Mouse (Mus musculus): Measurements from ENCODE around the gene A630076J17Rik.

Gene A630076J17Rik

DNA sequence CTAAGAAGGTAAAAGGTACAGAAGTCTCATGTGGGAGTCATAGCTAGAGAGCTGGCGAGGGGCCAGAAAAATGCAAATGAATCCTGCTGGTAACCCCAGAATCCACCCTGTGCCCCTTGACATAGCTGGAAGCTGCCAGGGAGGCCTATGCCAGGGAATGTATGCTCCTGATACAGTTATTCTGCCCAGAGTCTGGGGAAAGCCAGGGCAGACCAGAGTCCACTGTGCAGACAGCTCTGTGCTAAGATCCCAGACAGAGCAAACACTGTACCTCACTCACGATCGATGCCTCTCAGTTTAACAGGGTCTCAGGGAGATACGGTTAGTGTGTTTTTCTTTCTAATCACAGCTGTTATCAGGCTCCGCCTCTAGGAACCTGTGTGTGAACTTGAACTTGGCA is 592 bp upstream of the A630076J17Rik start:
- DNase-seq (ENCODE audit: low read depth, low spot score): no peak

DNA sequence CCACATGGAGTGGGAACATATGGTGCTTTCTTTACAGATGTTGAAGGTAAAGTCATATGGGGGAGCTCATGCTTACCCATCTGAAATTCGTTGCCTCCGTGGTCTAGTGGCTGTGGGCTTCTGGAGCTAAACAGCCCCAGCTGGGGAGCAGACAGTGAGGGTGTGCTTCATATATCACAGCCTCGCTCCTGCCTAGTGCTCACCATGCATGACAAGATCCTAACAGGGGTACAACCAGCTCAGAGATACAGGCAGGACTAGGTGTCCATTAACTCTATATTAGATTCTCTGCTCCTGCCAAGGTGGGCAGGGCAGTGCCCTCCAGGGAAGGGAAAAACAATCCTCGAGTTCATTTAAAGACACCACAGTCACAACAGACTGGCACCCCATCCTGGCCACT is 788 bp downstream of the A630076J17Rik start:
- DNase-seq (ENCODE audit: low read depth, low spot score): no peak

GRCm38 (mm10) chr3:107233351-107233813 is 3.0 kb downstream of the A630076J17Rik start:
- peak; percentile 71 for DNase-seq (ENCODE audit: low read depth, low spot score)

- DNase-seq (ENCODE audit: low read depth, low spot score): no peak
These were observed 3.5 kb downstream of the A630076J17Rik start for GRCm38 (mm10) chr3:107233945-107234344.

GRCm38 (mm10) chr3:107238051-107238450 is 7.6 kb downstream of the A630076J17Rik start:
- no peak for DNase-seq (ENCODE audit: low read depth, low spot score)

DNA sequence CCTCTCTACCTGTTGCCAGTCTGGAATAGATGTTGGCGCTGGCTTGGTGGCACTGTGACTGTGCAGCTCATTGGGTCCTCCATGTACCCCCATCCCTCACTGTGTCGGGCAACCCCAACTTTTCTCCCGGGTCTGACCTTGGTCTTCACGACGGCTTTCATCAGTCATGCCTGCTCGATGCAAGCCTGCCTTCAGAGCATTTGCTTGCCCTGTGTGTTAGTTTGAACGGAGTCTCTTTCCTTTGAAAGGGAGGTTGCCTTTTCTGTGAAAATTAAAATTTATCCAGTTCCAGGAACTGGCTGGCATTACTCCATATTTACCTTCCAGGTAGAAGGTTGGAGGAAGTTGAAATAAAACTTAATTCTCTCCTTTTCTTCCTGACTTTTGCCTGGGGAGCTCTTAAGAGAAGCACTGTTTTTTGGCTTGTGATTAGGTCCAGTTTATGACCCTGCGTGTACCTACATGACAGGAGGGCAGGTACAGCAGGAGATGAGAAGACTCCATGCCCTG is 8.1 kb downstream of the A630076J17Rik start:
- DNase-seq (ENCODE audit: low read depth, low spot score): no peak

DNA sequence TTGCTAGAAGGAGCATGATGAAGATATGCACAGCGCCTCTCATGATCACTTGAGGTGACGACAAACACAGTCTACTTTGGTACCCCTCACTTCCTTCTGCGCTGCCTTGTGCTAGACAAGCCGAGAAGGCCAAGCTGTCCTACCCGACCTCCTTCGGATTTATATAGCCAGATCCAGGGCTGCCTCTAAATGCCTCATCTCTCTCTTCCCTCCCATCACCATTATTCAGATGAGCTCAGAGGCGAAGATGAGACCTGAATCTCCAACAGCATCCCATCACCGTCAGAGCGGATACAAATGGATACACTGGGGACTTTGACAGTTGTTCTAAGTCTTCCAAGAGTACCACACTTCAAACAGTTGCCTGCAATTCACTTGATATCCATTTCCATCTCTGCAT is 9.2 kb downstream of the A630076J17Rik start, which contains the start of gene Prok1:
Gene Prok1 (minus strand): TSS at position 101 of the 400 bp plus-strand sequence.
- no peak for DNase-seq (ENCODE audit: low read depth, low spot score)

- DNase-seq (ENCODE audit: low read depth, low spot score): no peak
These were observed 11.1 kb downstream of the A630076J17Rik start for GRCm38 (mm10) chr3:107241389-107242094.

GRCm38 (mm10) chr3:107246876-107247275 is 16.5 kb downstream of the A630076J17Rik start:
- no peak for DNase-seq (ENCODE audit: low read depth, low spot score)

GRCm38 (mm10) chr3:107249042-107249441 is 18.6 kb downstream of the A630076J17Rik start:
- DNase-seq (ENCODE audit: low read depth, low spot score): no peak

GRCm38 (mm10) chr3:107250320-107250719 is 19.9 kb downstream of the A630076J17Rik start:
- DNase-seq (ENCODE audit: low read depth, low spot score): no peak

- no peak for DNase-seq (ENCODE audit: low read depth, low spot score)
These were observed 21.6 kb downstream of the A630076J17Rik start for GRCm38 (mm10) chr3:107252035-107252434.

- DNase-seq (ENCODE audit: low read depth, low spot score): no peak
These were observed 23.5 kb downstream of the A630076J17Rik start for GRCm38 (mm10) chr3:107253925-107254324.

DNA sequence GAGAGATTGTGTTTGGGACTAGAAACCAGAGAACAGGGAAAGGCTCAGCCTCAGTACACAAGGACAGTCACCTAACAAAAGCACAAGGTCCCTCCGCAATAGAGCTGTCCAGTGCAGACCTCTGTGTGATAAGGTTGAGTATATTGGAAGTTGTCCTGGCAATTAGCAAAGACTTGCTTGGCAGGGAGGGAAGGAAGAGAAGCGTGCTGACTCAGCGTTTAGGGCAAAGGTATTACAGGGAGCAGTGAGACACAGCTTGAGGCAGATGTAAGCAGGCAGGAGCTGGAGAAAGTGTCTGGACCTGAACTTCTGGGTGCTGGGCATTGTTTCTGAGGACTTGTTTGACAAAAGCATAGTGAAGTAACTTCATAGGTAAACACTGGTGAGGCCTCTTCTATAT is 25.6 kb downstream of the A630076J17Rik start:
- no peak for DNase-seq (ENCODE audit: low read depth, low spot score)

GRCm38 (mm10) chr3:107256724-107257123 is 26.3 kb downstream of the A630076J17Rik start:
- no peak for DNase-seq (ENCODE audit: low read depth, low spot score)

- no peak for DNase-seq (ENCODE audit: low read depth, low spot score)
These were observed 27.5 kb downstream of the A630076J17Rik start for GRCm38 (mm10) chr3:107257924-107258323.

DNA sequence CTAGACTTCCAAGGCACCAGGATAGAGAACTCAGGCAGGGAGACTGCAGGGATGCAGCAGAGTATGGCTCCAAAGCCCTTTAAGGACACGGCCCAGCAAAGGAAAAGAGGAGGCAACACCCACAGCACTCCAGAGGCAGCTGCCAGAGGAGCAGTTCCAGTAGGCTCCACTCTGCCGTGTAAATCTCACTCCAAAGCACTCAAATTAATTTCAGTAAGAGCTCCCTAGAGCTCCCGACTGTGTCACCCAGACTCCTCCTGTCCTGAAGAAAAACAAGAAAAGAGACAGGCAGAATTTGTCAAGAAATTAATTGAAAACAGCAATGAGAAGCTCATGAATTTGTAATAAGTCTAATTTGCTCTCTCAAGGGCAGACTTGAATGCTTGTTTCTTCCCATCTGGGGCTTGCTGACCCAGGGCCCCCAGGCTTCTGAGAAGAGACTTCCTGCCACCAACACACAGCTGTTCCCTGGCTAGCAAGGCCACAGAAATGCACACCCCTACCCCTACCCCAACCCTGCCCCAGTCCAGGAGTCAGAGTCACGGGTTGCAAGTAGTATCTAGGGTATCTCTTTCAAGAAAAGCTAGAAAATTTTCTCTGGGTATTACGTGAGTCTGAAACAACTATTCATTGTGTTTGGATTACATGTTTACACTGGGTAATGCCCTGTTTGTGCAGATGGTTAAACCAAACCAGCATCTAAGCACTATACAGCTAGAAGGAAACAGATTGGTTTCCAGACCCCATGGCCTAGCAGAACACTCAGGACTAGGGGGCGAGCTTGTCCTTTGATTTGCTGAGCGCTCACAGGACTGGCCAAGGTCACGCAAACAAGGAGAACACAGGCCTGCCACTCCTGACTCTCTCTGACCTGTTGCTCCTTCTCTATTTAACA is 30.8 kb downstream of the A630076J17Rik start:
- no peak for DNase-seq (ENCODE audit: low read depth, low spot score)

GRCm38 (mm10) chr3:107261851-107262165 is 31.4 kb downstream of the A630076J17Rik start:
- DNase-seq (ENCODE audit: low read depth, low spot score): no peak

- DNase-seq (ENCODE audit: low read depth, low spot score): no peak
These were observed 36.5 kb downstream of the A630076J17Rik start for GRCm38 (mm10) chr3:107266814-107267345.

DNA sequence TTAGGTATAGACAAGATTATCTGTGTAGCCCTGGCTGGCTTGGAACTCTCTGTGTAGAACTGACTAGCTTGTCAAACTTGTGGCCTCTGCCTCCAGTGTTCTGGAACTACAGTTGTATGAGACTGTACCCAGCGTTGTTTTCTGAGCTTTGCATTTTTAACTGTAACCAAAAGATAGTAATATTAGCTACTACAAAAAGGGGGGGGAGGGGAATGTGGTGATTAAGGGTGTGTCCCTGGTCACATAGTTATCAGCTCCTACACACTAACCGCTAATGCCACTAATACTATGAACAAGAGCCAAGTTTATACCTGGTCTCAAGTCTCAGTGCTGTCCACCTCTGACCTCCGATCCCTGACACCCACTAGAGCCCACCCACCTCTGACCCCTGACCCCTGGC is 42.0 kb downstream of the A630076J17Rik start:
- no peak for DNase-seq (ENCODE audit: low read depth, low spot score)

DNA sequence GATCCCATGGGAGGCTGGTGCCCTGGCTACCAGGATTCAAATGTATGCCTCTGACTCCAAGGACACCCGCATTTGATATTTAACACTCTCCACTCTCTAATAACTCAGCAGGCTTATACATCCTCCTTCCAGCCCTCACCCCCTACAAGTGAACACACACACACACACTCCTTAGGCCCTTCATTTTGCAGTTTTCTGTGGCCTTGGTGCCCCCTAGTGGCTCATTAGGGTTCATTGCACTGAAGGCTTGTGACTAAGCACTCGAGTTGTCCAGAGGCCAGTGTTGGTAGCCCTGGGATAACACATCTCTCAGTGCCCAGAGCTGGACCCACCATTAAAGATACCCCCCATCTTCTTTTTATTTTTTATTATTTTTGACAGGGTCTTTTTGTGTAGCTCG is 43.4 kb downstream of the A630076J17Rik start:
- DNase-seq (ENCODE audit: low read depth, low spot score): peak; percentile 38

- DNase-seq (ENCODE audit: low read depth, low spot score): no peak
These were observed 44.9 kb downstream of the A630076J17Rik start for GRCm38 (mm10) chr3:107275351-107275750.
